Mouse (Mus musculus) C2C12 (cell line): ENCODE results near the gene Sez6. TPM values are rescaled to one million over a fixed set of nuclear protein-coding genes. Genes with fewer than 3 reads are reported as not detected.

Experiments
- H3K27me3 ChIP-seq: one replicate; pipeline ENCODE4 v1.6.1; 2011; ENCODE audit not compliant: control insufficient read depth, insufficient read depth, insufficient read length
- H3K36me3 ChIP-seq: one replicate; pipeline ENCODE4 v1.6.1; 2011; ENCODE audit not compliant: control insufficient read depth, insufficient read depth
- H3K4me3 ChIP-seq: one replicate; pipeline ENCODE4 v1.5.1; 2011; ENCODE audit warnings: mild to moderate bottlenecking, control low read depth; ENCODE audit not compliant: poor library complexity, insufficient read depth, severe bottlenecking
- H3K79me2 ChIP-seq: one replicate; pipeline ENCODE4 v1.6.1; 2011; ENCODE audit not compliant: control insufficient read depth, insufficient read depth
- H3K79me3 ChIP-seq: one replicate; pipeline ENCODE4 v1.6.1; 2011; ENCODE audit warnings: low read depth, control low read depth
- H3ac ChIP-seq: one replicate; pipeline ENCODE3; 2011; ENCODE audit warnings: low read depth; ENCODE audit not compliant: control insufficient read depth, insufficient read length
- CEBPB ChIP-seq: IDR thresholded peaks from one replicate; pipeline ENCODE4 v1.6.1; 2011; ENCODE audit warnings: low read depth, mild to moderate bottlenecking, control low read depth, moderate library complexity
- CTCF ChIP-seq: IDR thresholded peaks from one replicate; pipeline ENCODE4 v1.5.1; 2011; ENCODE audit not compliant: control insufficient read depth, insufficient read depth, insufficient read length
- FOSL1 ChIP-seq: IDR thresholded peaks from one replicate; pipeline ENCODE4 v1.8.0; 2011; ENCODE audit warnings: mild to moderate bottlenecking, low read length; ENCODE audit not compliant: poor library complexity, insufficient read depth, severe bottlenecking
- MAX ChIP-seq: IDR thresholded peaks from one replicate; pipeline ENCODE4 v1.6.1; 2011; ENCODE audit warnings: mild to moderate bottlenecking, control low read depth
- MYOD1 ChIP-seq: IDR thresholded peaks from one replicate; pipeline ENCODE4 v1.6.1; 2011; ENCODE audit warnings: low read depth; ENCODE audit not compliant: control insufficient read depth, insufficient read length
- MYOG ChIP-seq: IDR thresholded peaks from one replicate; pipeline ENCODE4 v1.6.1; 2011; ENCODE audit not compliant: control insufficient read depth, insufficient read length; ENCODE audit errors: extremely low read depth
- USF1 ChIP-seq: IDR thresholded peaks from one replicate; pipeline ENCODE4 v1.6.1; 2011; ENCODE audit warnings: low read depth, mild to moderate bottlenecking, control low read depth, moderate library complexity
- polyA plus RNA-seq: library from polyadenylated mRNA; unstranded; fragments of >200 nt; fragmentation: generic; extraction: Trizol; gene quantifications from one replicate; pipeline ENCODE4 v1.2.1, GENCODE M21; 2012; ENCODE audit warnings: missing spikeins

Sez6 gene
- polyA plus RNA-seq, 1 experiment = not detected

DNA sequence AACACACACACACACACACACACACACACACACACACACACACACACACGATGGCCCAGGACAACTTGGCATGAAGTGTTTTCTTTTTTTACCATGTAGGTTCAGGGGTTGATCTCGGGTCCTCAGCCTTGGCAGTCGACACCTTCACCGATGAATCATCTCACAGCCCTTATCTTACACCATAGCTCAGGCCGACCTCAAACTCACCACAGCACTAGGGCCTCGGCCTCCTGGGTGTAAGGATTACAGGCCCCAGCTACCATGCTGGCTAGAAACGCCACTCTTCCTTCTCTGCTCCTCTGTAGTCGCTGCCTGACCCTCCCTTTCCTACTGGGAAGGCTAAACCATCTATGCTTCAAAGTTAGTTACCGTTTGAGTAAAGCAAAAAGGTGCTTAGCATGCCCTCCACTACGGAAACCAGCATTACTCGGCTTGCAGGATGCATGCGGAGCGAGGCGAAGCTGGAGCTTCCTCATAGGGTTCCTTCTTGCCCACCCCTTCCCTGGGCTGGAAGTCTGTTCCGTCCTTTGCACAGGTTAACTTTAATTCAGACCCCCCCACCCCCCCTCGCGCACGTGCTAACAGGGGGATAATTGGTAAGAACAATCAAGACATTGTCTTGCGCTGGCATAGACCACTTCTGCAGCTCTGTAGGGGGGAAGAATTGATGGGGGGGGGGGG, 34.0 kb downstream of the Sez6 start:
- no peaks in the 10 kb centered on the region for H3K79me2 ChIP-seq
- no peaks in the 10 kb centered on the region for H3K79me3 ChIP-seq
- H3K36me3 ChIP-seq = no peaks in the 10 kb centered on the region
- H3ac ChIP-seq = no peak overlapping the region
- TF ChIP-seq FOSL1 (peak; percentile 4), CEBPB (no peak)
- peaks cover 32% of the 10 kb centered on the region for H3K27me3 ChIP-seq
- no peak overlapping the region for H3K4me3 ChIP-seq

DNA sequence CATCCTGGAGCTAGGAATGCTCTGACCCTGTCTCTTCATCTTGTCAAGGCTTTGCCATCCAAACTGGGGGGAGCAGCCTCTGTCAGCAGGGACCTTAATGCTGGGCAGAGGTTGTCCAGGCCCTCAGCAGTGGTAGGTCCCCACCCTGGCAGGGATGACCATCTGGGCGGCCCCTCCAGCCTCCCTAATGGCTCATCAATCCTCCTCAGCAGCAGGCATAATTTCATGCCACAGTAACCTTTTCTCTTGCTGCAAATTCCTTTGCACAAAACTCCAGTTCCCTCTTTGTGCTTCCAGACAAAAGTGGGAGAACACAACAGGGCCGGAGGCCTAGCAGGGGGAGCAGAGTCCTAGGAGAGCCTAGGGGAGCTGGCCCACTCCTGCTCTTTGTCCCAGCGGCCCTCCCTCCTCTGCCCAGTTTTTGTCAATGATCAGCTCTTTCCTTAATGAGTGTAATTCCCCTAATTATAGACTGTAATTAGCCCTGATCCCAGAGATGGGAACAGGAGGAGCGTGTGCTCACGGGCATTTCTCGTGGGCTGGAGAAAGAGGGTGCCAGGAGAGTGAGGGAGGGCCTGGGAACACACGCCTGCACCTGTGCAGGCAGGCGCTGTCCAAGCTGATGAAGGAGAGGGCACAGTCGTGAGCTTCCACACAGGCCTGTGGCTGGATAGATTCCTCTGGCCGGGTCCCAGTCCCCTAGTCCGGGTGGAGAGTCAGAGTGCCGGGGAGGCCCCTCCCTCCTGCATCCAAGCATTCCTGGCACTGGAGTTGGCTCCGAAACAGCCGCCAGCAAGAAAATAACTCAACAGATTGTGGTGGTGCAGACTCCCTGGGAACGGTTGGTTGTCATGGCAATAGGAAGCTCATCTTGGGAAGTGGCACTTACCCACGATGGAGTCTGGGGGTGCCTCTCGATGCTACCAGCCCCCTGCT, 34.8 kb downstream of the Sez6 start:
- Histone ChIP-seq H3K27me3 (peaks cover 25% of the 10 kb centered on the region), H3ac (no peak overlapping the region), H3K79me3 (no peaks in the 10 kb centered on the region), H3K36me3 (no peaks in the 10 kb centered on the region), H3K4me3 (no peak overlapping the region), H3K79me2 (no peaks in the 10 kb centered on the region)
- TF ChIP-seq CTCF (no peak), MYOD1 (no peak), CEBPB (no peak), FOSL1 (no peak), MAX (no peak), MYOG (no peak)

DNA sequence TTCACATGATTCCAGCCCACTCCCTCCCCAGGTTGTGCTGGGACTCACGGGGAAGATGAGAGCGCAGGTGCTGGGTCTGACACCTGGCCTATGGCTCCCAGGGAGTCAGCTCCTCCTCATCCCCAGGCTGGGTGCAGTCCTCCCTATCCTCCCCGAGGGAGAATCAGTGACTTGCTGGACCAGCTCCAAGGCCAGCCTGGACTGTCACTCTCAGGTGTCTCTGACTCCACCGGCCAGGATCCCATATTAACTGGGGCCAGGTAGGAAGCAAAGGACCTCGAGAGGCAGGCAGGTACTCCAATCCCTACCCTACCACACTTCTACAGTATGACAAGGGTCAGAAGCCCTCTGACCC, 35.4 kb downstream of the Sez6 start:
- no peak overlapping the region for H3K4me3 ChIP-seq
- H3K79me3 ChIP-seq = no peaks in the 10 kb centered on the region
- no peaks in the 10 kb centered on the region for H3K79me2 ChIP-seq
- no peak overlapping the region for H3ac ChIP-seq
- no peaks in the 10 kb centered on the region for H3K36me3 ChIP-seq
- no peak for TF ChIP-seq FOSL1
- no peak for TF ChIP-seq CEBPB
- no peak for TF ChIP-seq MYOD1
- TF ChIP-seq CTCF = no peak
- TF ChIP-seq MAX = no peak
- no peak for TF ChIP-seq MYOG
- no peak for TF ChIP-seq USF1
- H3K27me3 ChIP-seq = peaks cover 19% of the 10 kb centered on the region

DNA sequence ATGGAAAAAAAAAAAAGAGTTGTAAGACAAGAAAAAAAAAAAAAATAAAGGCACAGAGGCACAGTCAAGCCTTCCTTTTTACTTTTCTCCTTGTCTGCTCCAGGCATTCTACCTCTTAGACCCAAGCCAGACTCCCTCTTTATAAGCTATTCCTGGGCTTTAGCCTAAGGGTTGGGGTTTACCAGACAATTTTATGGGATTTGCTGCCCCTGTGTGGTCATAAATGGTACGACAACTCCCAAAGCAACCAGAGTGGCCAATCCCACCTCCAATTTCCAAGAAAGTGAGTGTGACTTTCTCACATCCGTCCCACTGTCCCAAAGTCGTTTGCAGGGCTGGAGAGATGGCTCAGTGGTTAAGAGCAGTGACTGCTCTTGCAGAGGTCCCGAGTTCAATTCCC, 36.5 kb downstream of the Sez6 start:
- Histone ChIP-seq H3K27me3 (peaks cover 19% of the 10 kb centered on the region), H3ac (no peak overlapping the region), H3K79me2 (no peaks in the 10 kb centered on the region), H3K36me3 (no peaks in the 10 kb centered on the region), H3K4me3 (no peak overlapping the region), H3K79me3 (no peaks in the 10 kb centered on the region)
- TF ChIP-seq MYOD1 = no peak
- TF ChIP-seq CTCF = peak; percentile 45
- no peak for TF ChIP-seq CEBPB
- TF ChIP-seq USF1 = no peak
- no peak for TF ChIP-seq FOSL1
- no peak for TF ChIP-seq MYOG
- TF ChIP-seq MAX = no peak

DNA sequence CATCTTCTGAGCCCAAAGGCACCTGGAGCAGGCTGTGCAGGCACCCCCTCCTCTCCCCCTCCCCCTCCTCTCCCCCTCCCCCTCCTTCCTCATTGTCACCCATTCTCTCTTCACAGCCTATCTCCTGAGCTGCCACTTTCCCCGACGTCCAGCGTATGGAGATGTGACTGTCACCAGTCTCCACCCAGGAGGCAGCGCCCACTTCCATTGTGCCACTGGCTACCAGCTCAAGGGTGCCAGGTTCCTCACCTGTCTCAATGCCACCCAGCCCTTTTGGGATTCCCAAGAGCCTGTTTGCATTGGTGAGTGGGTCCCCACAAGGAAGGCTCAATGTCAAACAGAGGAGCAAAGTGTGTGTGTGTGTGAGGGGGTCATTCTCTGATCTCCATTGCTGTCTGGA, 38.2 kb downstream of the Sez6 start:
- no peak overlapping the region for H3K4me3 ChIP-seq
- H3K36me3 ChIP-seq = no peaks in the 10 kb centered on the region
- H3K79me3 ChIP-seq = no peaks in the 10 kb centered on the region
- H3K79me2 ChIP-seq = no peaks in the 10 kb centered on the region
- H3ac ChIP-seq = no peak overlapping the region
- TF ChIP-seq MYOG = no peak
- TF ChIP-seq CTCF = no peak
- TF ChIP-seq MAX = no peak
- no peak for TF ChIP-seq CEBPB
- TF ChIP-seq MYOD1 = no peak
- H3K27me3 ChIP-seq = peaks cover 31% of the 10 kb centered on the region

DNA sequence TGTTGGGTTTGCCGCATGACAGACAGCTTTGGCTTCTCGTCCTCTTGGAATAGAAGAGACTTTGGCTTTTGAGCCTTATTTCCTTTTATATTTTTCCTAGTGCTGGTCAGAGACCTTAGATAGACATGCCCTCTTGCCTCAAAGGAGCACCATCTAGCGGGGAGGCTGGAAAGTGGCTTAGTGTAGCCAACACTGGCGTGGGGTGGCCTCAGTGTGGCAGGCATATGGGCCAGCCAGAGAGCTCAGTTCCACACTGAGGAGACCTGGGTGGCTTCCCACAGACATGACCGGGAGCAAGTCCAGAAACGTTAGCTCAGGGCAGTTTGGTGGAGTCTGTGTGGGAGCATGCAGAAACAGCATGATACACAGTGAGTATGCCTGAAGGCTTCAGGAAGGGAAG, 40.1 kb downstream of the Sez6 start:
- Histone ChIP-seq H3K4me3 (no peak overlapping the region), H3K36me3 (no peaks in the 10 kb centered on the region), H3K79me2 (no peaks in the 10 kb centered on the region), H3K27me3 (peaks cover 45% of the 10 kb centered on the region), H3K79me3 (no peaks in the 10 kb centered on the region), H3ac (no peak overlapping the region)
- no peak for TF ChIP-seq CTCF
- no peak for TF ChIP-seq MYOD1
- no peak for TF ChIP-seq USF1
- TF ChIP-seq MAX = no peak
- no peak for TF ChIP-seq FOSL1
- TF ChIP-seq MYOG = no peak
- TF ChIP-seq CEBPB = no peak
